Mouse (Mus musculus) cerebellum, postnatal 36 days (tissue): Measurements from ENCODE around the gene Dab2.

Source experiments
- DNase-seq, 2 experiments: peaks; one replicate each; pipeline ENCODE4 v3.0.0; 2021 to 2022; ENCODE audit warnings: mixed read lengths in 2 of 2

Gene Dab2

GRCm38 (mm10) chr15:6326011-6326410, 26.4 kb downstream of the Dab2 start:
- DNase-seq = no peak

- no peak for DNase-seq
These were observed 31.8 kb downstream of the Dab2 start for GRCm38 (mm10) chr15:6331380-6331779.

- no peak for DNase-seq
These were observed 35.1 kb downstream of the Dab2 start for GRCm38 (mm10) chr15:6334664-6335206.

- DNase-seq = no peak
These were observed 40.2 kb downstream of the Dab2 start for GRCm38 (mm10) chr15:6339767-6340166.

GRCm38 (mm10) chr15:6340347-6340746, 40.8 kb downstream of the Dab2 start:
- DNase-seq = no peak

GRCm38 (mm10) chr15:6341427-6341826, 41.8 kb downstream of the Dab2 start:
- no peak for DNase-seq

GRCm38 (mm10) chr15:6353901-6354300, 54.3 kb downstream of the Dab2 start:
- DNase-seq = no peak

GRCm38 (mm10) chr15:6359859-6360258, 60.3 kb downstream of the Dab2 start:
- no peak for DNase-seq

GRCm38 (mm10) chr15:6369974-6370373, 70.4 kb downstream of the Dab2 start:
- no peak for DNase-seq

- no peak for DNase-seq
These were observed 71.9 kb downstream of the Dab2 start for GRCm38 (mm10) chr15:6371486-6371885.

GRCm38 (mm10) chr15:6375016-6375415, 75.4 kb downstream of the Dab2 start:
- no peak for DNase-seq

GRCm38 (mm10) chr15:6376001-6376400, 76.4 kb downstream of the Dab2 start:
- no peak for DNase-seq

- DNase-seq = no peak
These were observed 77.2 kb downstream of the Dab2 start for GRCm38 (mm10) chr15:6376785-6377184.

GRCm38 (mm10) chr15:6384027-6384426, 84.4 kb downstream of the Dab2 start:
- DNase-seq = no peak

- no peak for DNase-seq
These were observed 85.7 kb downstream of the Dab2 start for GRCm38 (mm10) chr15:6385241-6385640.

GRCm38 (mm10) chr15:6386159-6386951, 86.8 kb downstream of the Dab2 start:
- peak; percentile 9 to 12 for DNase-seq

- DNase-seq = no peak
These were observed 87.6 kb downstream of the Dab2 start for GRCm38 (mm10) chr15:6386961-6387728.

- DNase-seq = no peak
These were observed 88.1 kb downstream of the Dab2 start for GRCm38 (mm10) chr15:6387729-6388070.

GRCm38 (mm10) chr15:6388146-6388545, 88.6 kb downstream of the Dab2 start:
- no peak for DNase-seq

- no peak for DNase-seq
These were observed 89.0 kb downstream of the Dab2 start for GRCm38 (mm10) chr15:6388631-6389030.

GRCm38 (mm10) chr15:6390106-6390505, 90.5 kb downstream of the Dab2 start:
- DNase-seq = no peak

GRCm38 (mm10) chr15:6390657-6391056, 91.1 kb downstream of the Dab2 start:
- DNase-seq = no peak

GRCm38 (mm10) chr15:6391886-6392285, 92.3 kb downstream of the Dab2 start:
- no peak for DNase-seq

- no peak for DNase-seq
These were observed 94.0 kb downstream of the Dab2 start for GRCm38 (mm10) chr15:6393624-6394023.
